Mouse (Mus musculus) midbrain, embryonic 15.5 days (tissue): ENCODE data around the gene Thbs3. TPM values are rescaled to one million over a fixed set of nuclear protein-coding genes. Genes with fewer than 3 reads are reported as not detected.

Experiments
- ATAC-seq: fragments of 200-750 bp; cut with Nextera tagmentation; replicated peaks from 2 replicates; pipeline ENCODE4 v1.8.0; 2017; ENCODE audit warnings: moderate TSS enrichment
- H3K27ac ChIP-seq: fragments of 300-500 bp; sonication (generic); 2 replicates; pipeline ENCODE4 v1.5.1; 2015; ENCODE audit warnings: mild to moderate bottlenecking, inconsistent platforms
- H3K27me3 ChIP-seq: fragments of 300-500 bp; sonication (generic); replicated peaks from 2 replicates; pipeline ENCODE4 v1.6.1; 2015; ENCODE audit warnings: inconsistent platforms
- H3K36me3 ChIP-seq: fragments of 300-500 bp; sonication (generic); replicated peaks from 2 replicates; pipeline ENCODE4 v1.6.1; 2015; ENCODE audit warnings: inconsistent platforms
- H3K4me1 ChIP-seq: fragments of 300-500 bp; sonication (generic); 2 replicates; pipeline ENCODE4 v1.6.1; 2015; ENCODE audit warnings: inconsistent platforms
- H3K4me2 ChIP-seq: fragments of 300-500 bp; sonication (generic); 2 replicates; pipeline ENCODE4 v1.6.1; 2015; ENCODE audit warnings: inconsistent platforms, mild to moderate bottlenecking, moderate library complexity
- H3K4me3 ChIP-seq: fragments of 300-500 bp; sonication (generic); 2 replicates; pipeline ENCODE4 v1.5.1; 2015; ENCODE audit warnings: mild to moderate bottlenecking, inconsistent platforms
- H3K9ac ChIP-seq: fragments of 300-500 bp; sonication (generic); 2 replicates; pipeline ENCODE4 v1.6.1; 2015; ENCODE audit warnings: mild to moderate bottlenecking, inconsistent platforms
- H3K9me3 ChIP-seq: fragments of 300-500 bp; sonication (generic); 2 replicates; pipeline ENCODE4 v1.6.1; 2016; ENCODE audit warnings: inconsistent platforms
- WGBS: fragments of 180-500 bp; shearing (Covaris S2); methylation state at CpG from one replicate; pipeline ENCODE4 v1.1.7; 2015; ENCODE audit warnings: mixed read lengths; 5-methylcytosine and 5-hydroxymethylcytosine counted together
- polyA plus RNA-seq: library from polyadenylated mRNA; unstranded; fragments of >200 nt; fragmentation: Nextera tagmentation; extraction: Ambion mirVana; gene quantifications from 2 replicates; pipeline ENCODE4 v1.2.1, GENCODE M21; 2015

The Thbs3 gene
- polyA plus RNA-seq, 1 experiment from 2014 or later: 58.8 TPM

GRCm38 (mm10) chr3:89183058-89183958, 31.7 kb upstream of the Thbs3 start, which contains the start of gene Fam189b:
Gene Fam189b, plus strand, starts transcription at chr3:89183143.
- Histone ChIP-seq H3K9me3 (no peaks in the 10 kb centered on the region), H3K4me3 (peak within 1 kb of the TSS; percentile 73), H3K4me2 (peak within 1 kb of the TSS; percentile 97), H3K27ac (peak within 1 kb of the TSS; percentile 93), H3K36me3 (peaks cover 21% of the 10 kb centered on the region), H3K4me1 (peaks cover 38% of the 10 kb centered on the region), H3K27me3 (no peaks in the 10 kb centered on the region), H3K9ac (peak within 1 kb of the TSS; percentile 89)
- 6% methylated on average over 39 of the region's 39 CpGs for WGBS
- peak; percentile 94 for ATAC-seq

DNA sequence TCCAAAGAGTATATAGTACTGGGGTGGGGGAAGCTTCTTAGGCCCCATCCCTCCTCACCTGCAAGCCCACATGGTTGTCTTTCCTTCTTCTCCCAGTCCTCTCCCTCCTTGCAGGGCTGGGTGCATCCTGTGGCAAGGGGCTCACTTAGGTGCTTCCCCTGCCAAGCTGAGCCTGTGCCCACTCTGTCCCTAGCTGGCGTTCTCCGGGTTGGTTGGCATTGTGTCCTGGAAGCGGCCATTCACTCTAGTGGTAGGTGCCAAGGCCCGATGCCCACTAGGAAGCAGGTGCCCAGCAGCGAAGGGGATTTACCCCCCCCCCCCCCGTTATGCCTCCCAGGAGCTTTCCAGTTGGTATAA, 31.0 kb upstream of the Thbs3 start:
- Histone ChIP-seq H3K4me2 (peak overlapping the region; percentile 97), H3K4me3 (peak overlapping the region; percentile 73), H3K27ac (peak overlapping the region; percentile 93), H3K9ac (peak overlapping the region; percentile 89), H3K4me1 (peaks cover 32% of the 10 kb centered on the region), H3K9me3 (no peaks in the 10 kb centered on the region), H3K36me3 (peaks cover 23% of the 10 kb centered on the region), H3K27me3 (no peaks in the 10 kb centered on the region)
- 0 out of 2 replicates have a peak, but pooled peaks have one; percentile 2 for ATAC-seq
- 69% methylated on average over 6 of the region's 6 CpGs for WGBS

GRCm38 (mm10) chr3:89187197-89187596, 27.8 kb upstream of the Thbs3 start:
- no peaks in the 10 kb centered on the region for H3K9me3 ChIP-seq
- H3K27me3 ChIP-seq: no peaks in the 10 kb centered on the region
- H3K4me3 ChIP-seq: no peak overlapping the region
- WGBS: 29% methylated on average over 23 of the region's 23 CpGs
- no peak for ATAC-seq
- H3K4me2 ChIP-seq: no peak overlapping the region
- no peak overlapping the region for H3K27ac ChIP-seq
- no peak overlapping the region for H3K9ac ChIP-seq
- H3K36me3 ChIP-seq: peaks cover 3% of the 10 kb centered on the region; the same call in 1 of the 2 replicates
- H3K4me1 ChIP-seq: peaks cover 25% of the 10 kb centered on the region

- Histone ChIP-seq H3K4me1 (peaks cover 23% of the 10 kb centered on the region), H3K27me3 (no peaks in the 10 kb centered on the region), H3K9me3 (no peaks in the 10 kb centered on the region), H3K27ac (no peak overlapping the region), H3K4me3 (no peak overlapping the region), H3K4me2 (no peak overlapping the region), H3K9ac (no peak overlapping the region), H3K36me3 (peaks cover 3% of the 10 kb centered on the region; the same call in 1 of the 2 replicates)
- WGBS: 66% methylated on average over 18 of the region's 18 CpGs
- ATAC-seq: no peak
Observed at GRCm38 (mm10) chr3:89187690-89188477, 27.1 kb upstream of the Thbs3 start.

DNA sequence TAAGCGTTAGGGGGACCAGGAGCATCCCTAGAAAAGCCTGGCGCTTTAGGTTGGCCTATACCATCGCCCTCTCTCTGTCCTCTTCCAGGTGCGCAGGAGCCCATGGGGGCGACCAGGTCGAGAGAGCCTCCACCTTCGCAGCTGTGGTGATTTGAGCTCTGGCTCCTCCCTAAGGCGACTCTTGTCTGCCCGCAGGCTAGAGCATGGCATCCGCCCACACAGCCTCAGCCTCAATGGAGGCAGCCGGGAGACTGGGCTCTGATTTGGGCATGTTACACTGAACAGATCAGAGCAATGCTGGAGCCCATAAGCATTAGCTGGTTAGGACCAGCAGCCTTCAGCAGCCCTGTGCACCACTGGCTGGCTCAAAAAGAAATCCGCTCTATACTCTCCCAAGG, 26.5 kb upstream of the Thbs3 start:
- Histone ChIP-seq H3K36me3 (peaks cover 3% of the 10 kb centered on the region; the same call in 1 of the 2 replicates), H3K9ac (no peak overlapping the region), H3K4me3 (no peak overlapping the region), H3K4me2 (no peak overlapping the region), H3K27me3 (no peaks in the 10 kb centered on the region), H3K27ac (no peak overlapping the region), H3K9me3 (no peaks in the 10 kb centered on the region), H3K4me1 (peaks cover 21% of the 10 kb centered on the region)
- 71% methylated on average over 12 of the region's 12 CpGs for WGBS
- no peak for ATAC-seq

DNA sequence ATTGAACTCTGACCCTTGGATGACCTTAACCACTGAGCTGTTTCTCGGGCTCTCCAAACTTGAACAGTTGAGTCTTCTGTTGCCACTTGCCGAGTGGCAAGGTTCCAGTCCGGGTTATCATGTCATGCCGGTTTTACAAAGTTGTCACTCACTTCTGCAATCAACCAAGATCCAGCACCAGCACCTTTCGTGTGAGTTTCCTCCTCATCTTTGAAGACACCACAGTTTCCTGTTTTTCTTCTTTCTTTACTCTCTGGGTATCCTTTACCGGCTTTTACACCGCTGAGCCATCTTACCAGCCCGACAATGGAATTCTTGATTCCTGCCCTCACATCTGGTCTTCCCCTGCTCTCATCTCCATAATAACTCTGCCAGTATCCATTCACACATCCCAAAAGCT, 24.5 kb upstream of the Thbs3 start:
- H3K9me3 ChIP-seq: no peaks in the 10 kb centered on the region
- ATAC-seq: no peak
- peaks cover 3% of the 10 kb centered on the region; the same call in 1 of the 2 replicates for H3K36me3 ChIP-seq
- H3K4me2 ChIP-seq: no peak overlapping the region
- no peak overlapping the region for H3K9ac ChIP-seq
- no peak overlapping the region for H3K4me3 ChIP-seq
- 86% methylated on average over 8 of the region's 8 CpGs for WGBS
- no peak overlapping the region for H3K27ac ChIP-seq
- H3K4me1 ChIP-seq: 0 out of 2 replicates have a peak, but pooled peaks cover 3% of the 10 kb centered on the region
- no peaks in the 10 kb centered on the region for H3K27me3 ChIP-seq

DNA sequence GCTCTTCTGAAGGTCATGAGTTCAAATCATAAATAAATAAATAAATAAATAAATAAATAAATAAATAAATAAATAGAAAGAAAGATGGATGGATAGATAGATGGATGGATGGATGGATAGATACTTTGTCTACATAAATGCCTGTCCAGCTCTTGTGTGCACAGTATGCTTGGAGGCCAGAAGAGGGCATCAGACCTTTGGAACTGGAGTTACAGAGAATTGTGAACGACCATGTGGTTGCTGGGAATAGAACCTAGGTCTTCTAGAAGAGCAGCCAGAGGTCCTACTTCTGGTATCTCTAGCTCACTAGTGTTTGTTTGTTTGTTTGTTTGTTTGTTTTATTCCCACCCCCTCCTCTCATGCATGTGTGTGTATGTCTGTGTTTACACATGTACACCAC, 21.6 kb upstream of the Thbs3 start:
- H3K4me3 ChIP-seq: no peak overlapping the region
- no peak for ATAC-seq
- H3K4me2 ChIP-seq: no peak overlapping the region
- H3K27ac ChIP-seq: no peak overlapping the region
- H3K27me3 ChIP-seq: no peaks in the 10 kb centered on the region
- H3K4me1 ChIP-seq: peaks cover 10% of the 10 kb centered on the region
- 0 out of 2 replicates have a peak, but pooled peaks cover 3% of the 10 kb centered on the region for H3K36me3 ChIP-seq
- no peak overlapping the region for H3K9ac ChIP-seq
- 82% methylated on average over 1 of the region's 1 CpGs for WGBS
- no peaks in the 10 kb centered on the region for H3K9me3 ChIP-seq

DNA sequence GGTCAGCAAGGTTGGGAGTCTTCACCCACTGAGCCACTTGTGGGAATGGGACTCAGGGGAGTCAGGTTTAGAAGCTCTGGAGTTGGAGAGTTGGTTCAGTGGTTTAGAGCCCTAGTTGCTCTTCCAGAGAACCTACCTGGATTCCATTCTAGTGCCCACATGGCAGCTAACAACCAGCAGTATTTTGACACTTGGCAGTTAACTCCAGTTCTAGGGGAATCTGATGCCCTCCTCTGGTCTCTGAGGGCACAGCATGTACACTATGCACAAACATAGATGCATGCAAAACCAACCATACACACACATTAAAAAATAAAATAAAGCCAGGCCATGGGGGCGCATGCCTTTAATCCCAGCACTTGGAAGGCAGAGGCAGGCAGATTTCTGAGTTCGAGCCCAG, 21.1 kb upstream of the Thbs3 start:
- 93% methylated on average over 2 of the region's 2 CpGs for WGBS

DNA sequence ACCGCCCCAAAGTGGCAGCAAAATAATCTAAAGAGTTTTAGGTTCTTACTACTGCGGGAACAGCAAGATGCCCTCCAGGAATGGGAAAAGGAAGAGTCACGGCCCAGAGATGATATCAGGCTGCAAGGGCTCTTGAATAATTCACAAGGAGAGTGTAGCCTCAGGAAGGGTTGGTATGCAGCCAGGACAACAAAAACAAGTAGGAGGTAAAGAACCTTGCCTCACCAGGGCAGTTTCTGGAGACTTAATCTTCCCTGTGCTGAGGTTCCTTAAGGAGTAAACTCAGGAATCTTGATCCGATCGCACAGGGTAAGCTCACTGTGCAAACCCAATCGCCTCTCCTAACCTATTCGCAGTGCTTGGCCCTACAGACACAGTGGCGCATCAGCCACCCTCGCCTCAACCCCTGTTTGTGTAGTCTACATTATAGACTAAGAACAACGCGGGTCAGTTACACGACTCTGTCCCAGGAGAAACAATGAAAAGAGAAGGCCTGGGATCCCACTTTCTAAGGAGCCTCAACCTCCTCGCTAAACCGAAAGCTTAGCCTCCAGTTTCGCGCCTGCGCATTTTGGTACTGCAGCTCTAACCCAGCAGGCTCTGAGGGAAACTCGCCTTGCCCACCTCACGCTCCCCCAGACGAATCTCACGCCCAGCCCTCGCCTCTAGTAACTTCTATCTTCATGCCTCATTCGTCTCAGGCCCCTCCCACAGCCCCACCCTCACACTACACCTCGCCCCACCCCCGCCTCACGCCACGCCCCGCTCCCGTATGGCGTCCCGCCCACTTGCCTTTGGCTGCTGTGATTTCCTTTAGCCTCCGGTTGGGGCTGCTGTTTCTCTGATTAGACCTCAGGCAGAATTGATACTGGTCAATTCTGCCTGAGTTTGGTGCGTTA, 18.8 kb upstream of the Thbs3 start:
- Histone ChIP-seq H3K4me1 (peaks cover 10% of the 10 kb centered on the region), H3K4me2 (peak overlapping the region; percentile 55), H3K27me3 (no peaks in the 10 kb centered on the region), H3K9me3 (no peaks in the 10 kb centered on the region), H3K36me3 (no peaks in the 10 kb centered on the region), H3K27ac (peak overlapping the region; percentile 69), H3K9ac (peak overlapping the region; percentile 40), H3K4me3 (peak overlapping the region; percentile 37)
- 5% methylated on average over 33 of the region's 33 CpGs for WGBS
- peak; percentile 93 for ATAC-seq

More for the DNA sequence above, 21.1 kb upstream of the Thbs3 start:
- Histone ChIP-seq H3K4me1 (peaks cover 10% of the 10 kb centered on the region), H3K36me3 (0 out of 2 replicates have a peak, but pooled peaks cover 1% of the 10 kb centered on the region), H3K9me3 (no peaks in the 10 kb centered on the region), H3K9ac (no peak overlapping the region), H3K27ac (no peak overlapping the region), H3K27me3 (no peaks in the 10 kb centered on the region), H3K4me3 (no peak overlapping the region), H3K4me2 (no peak overlapping the region)
- ATAC-seq: no peak

DNA sequence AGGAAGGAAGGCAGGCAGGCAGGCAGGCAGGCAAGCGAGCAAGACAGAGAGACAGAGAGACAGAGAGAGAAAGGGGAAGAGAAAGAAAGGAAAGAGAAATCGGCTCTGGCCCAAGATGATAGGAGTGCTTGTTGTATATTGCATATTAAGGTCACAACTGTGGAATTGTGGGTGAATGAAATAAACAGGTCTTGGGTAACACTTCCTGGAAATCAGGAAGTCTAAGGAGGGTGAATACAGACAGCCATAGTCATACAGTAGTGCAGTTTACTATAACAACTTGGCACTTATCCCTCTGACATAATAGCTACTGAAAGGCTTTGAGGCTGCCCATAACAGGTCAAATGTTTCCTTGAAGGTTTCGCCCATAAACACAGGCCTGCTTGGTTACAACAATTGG, 15.1 kb upstream of the Thbs3 start:
- no peak overlapping the region for H3K9ac ChIP-seq
- ATAC-seq: no peak
- no peaks in the 10 kb centered on the region for H3K9me3 ChIP-seq
- no peak overlapping the region for H3K27ac ChIP-seq
- 82% methylated on average over 3 of the region's 3 CpGs for WGBS
- no peak overlapping the region for H3K4me2 ChIP-seq
- H3K4me3 ChIP-seq: no peak overlapping the region
- no peaks in the 10 kb centered on the region for H3K27me3 ChIP-seq
- no peaks in the 10 kb centered on the region for H3K36me3 ChIP-seq
- peaks cover 16% of the 10 kb centered on the region for H3K4me1 ChIP-seq

GRCm38 (mm10) chr3:89202253-89203141, 12.5 kb upstream of the Thbs3 start, which contains the start of gene Gba:
Gene Gba, plus strand, starts transcription at chr3:89202928.
- H3K36me3 ChIP-seq: peaks cover 22% of the 10 kb centered on the region
- peak within 1 kb of the TSS; percentile 65 for H3K27ac ChIP-seq
- no peaks in the 10 kb centered on the region for H3K27me3 ChIP-seq
- peak; percentile 89 for ATAC-seq
- H3K4me1 ChIP-seq: peaks cover 5% of the 10 kb centered on the region
- peak within 1 kb of the TSS; percentile 73 for H3K4me2 ChIP-seq
- H3K9ac ChIP-seq: peak within 1 kb of the TSS; percentile 43
- no peaks in the 10 kb centered on the region for H3K9me3 ChIP-seq
- H3K4me3 ChIP-seq: peak within 1 kb of the TSS; percentile 50
- WGBS: 25% methylated on average over 13 of the region's 13 CpGs
